Mouse (Mus musculus) adrenal gland, postnatal 0 days (tissue): ENCODE measurements around the gene Cldn4. TPM values are rescaled to one million over a fixed set of nuclear protein-coding genes. Genes with fewer than 3 reads are reported as not detected.

Experiments used
- polyA plus RNA-seq: library from polyadenylated mRNA; unstranded; fragments of >200 nt; fragmentation: Nextera tagmentation; extraction: Ambion mirVana; gene quantifications from 2 replicates; pipeline ENCODE4 v1.2.1, GENCODE M21; 2015

The Cldn4 gene
- polyA plus RNA-seq, result 0.74 and 1.8 TPM in 2 replicates

DNA sequence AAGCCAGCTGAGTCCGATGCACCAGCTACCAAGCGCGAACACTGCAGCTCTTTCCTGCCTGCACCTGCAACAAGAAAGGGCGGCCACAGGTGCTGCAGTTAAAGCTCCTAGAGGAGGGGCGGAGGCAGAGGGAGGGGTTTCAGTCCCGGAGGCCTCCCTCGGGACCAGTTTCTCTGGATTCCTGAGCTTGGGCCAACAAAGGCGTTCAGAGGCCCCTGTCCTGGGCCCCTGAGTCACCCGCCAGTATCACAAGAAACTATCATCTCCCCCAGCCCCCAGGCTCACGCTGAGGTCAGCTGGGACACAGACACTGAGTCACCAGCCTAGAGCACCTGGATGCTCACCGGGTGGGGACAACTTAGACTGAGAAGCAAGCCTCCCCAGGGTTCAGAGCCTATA is at the start of gene Cldn4:
TSS of gene Cldn4 (minus strand) at position 78 of the 399 bp plus-strand sequence.

DNA sequence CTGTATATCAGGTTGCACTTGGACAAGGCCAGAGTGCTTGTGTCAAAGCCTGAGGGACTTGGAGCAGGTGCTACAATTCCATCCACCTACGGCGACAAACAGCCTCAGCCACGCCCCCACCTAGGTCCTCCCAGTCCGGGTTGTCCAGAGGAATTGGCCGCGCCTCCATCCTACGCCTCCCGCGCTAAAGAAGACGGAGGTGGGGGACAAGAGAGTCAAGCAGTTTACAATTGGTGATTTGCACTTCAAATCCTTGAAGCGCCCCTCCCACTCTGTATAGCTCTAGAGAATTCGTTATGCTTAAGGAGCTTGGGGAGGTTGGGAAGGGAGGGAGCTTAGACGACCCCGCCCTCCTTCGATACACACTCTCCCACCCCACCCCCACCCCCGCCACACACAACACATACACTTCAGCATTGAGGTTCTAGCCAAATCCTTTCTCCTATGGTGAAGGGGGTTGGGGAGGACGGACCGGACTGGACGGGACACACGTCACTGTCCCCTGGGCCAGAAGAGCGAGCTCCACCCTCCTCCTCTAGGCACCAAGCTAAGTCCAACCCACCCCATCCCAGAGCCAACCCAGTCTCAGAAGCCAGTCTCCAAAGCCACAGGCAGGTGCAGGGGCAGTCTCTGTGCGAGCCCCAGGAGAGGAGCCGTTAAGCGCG is 39.0 kb upstream of the Cldn4 start, which contains the start of gene Cldn3:
TSS of gene Cldn3 (plus strand) at position 582 of the 665 bp plus-strand sequence.

DNA sequence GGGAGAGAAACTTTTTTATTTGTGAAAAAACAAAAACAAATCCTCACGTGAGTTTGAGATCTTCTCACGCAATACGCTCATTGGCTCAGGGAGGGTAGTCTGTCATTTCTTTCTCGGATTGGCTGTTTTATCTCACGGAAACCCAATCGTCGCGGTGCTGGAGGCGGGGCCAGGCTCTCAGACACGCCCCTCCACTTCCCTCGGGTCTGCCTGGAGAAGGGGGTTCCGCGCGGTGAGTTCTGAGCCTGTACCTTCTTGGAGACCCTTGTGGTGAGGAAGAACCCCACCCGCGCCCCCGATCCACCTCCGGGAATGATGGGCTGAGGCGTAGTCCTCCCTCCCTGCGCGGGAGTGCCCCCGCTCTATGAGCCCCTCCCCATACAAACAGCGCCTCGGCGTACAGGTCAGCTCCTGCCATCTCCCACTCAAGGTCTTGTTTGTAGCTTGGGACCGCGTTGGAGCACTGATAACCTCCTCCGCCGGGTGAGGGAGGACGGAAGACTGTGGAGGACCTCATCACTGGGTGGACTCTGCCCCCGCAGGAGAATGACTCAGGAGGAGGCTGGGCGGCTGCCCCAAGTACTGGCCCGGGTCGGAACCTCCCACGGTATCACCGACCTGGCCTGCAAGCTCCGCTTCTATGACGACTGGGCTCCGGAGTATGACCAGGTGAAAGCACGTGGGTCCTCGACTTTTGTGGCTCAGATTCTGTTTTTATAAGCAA is 14.4 kb downstream of the Cldn4 start, which contains the start of gene Mettl27:
TSS of gene Mettl27 (plus strand) at position 190 of the 724 bp plus-strand sequence.

DNA sequence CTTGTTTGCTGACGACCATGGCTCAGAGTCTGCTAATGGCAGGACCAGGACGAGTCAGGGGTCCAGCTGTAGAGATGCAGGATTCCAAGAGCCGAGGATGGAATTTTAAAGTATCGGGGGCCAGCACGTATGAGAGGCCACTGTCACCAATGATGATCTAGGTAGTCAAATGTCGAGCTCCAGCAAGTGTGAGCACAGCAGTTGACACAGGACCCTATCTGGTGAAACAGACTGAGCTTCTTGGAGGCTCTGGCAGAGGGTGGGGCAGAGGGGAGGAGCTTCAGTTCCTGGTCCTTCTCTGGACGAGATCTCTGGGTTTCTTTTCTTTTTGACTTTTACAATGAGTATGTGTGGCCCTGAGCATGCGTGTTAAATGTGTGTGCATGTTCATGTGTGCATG is 31.4 kb downstream of the Cldn4 start, which contains the start of gene Cldn13:
TSS of gene Cldn13 (minus strand) at position 216 of the 400 bp plus-strand sequence.

DNA sequence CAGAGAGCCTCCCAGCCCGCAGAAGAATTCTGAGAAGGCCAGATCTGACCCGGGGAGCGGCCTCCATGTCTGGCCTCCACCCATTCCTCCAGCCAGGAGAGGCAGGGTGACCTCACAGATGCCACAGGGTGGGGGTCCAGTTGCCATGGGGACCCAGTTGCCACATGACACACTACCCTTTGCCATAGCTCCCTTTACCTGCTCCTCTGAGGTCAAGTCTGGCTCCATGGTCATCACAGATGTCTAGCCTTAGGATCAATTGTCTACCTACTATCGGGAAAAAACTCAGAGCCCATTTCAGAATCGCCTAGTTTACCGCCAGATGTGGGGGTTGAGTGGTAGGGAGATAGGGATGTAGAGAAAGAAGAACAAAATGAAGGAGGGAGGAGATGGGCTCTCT is 40.1 kb downstream of the Cldn4 start, which contains the start of gene Tmem270:
TSS of gene Tmem270 (minus strand) at position 101 of the 400 bp plus-strand sequence.

Other genes with a start within 250 kb of the Cldn4 start
- gene Eln, start 199.6 kb downstream of the Cldn4 start, polyA plus RNA-seq, result 128 and 135 TPM in 2 replicates
- gene Tmem270, start 40.2 kb downstream of the Cldn4 start, polyA plus RNA-seq, result not detected in 2 replicates
- gene Cldn13, start 31.4 kb downstream of the Cldn4 start, polyA plus RNA-seq, result 5.6 and 17.2 TPM in 2 replicates
- gene Mettl27, start 14.6 kb downstream of the Cldn4 start, polyA plus RNA-seq, result 25.2 and 47.8 TPM in 2 replicates
- 9.2 and 9.9 TPM in 2 replicates for gene Cldn3, start 39.3 kb upstream of the Cldn4 start, polyA plus RNA-seq
- 50.6 and 73.8 TPM in 2 replicates for gene Abhd11, start 62.2 kb upstream of the Cldn4 start, polyA plus RNA-seq
- 16.5 and 23.9 TPM in 2 replicates for gene Stx1a, start 76.5 kb upstream of the Cldn4 start, polyA plus RNA-seq
- gene Dnajc30, start 117.3 kb upstream of the Cldn4 start, polyA plus RNA-seq, result 28.7 and 44.2 TPM in 2 replicates
- gene Bud23, start 118.0 kb upstream of the Cldn4 start, polyA plus RNA-seq, result 49.9 and 70.9 TPM in 2 replicates
- 9.5 and 14.7 TPM in 2 replicates for gene Vps37d, start 131.3 kb upstream of the Cldn4 start, polyA plus RNA-seq
- 3.0 and 7.7 TPM in 2 replicates for gene Mlxipl, start 143.0 kb upstream of the Cldn4 start, polyA plus RNA-seq
- gene Tbl2, start 202.7 kb upstream of the Cldn4 start, polyA plus RNA-seq, result 8.7 and 12.8 TPM in 2 replicates
- gene Bcl7b, start 221.3 kb upstream of the Cldn4 start, polyA plus RNA-seq, result 51.5 and 67.6 TPM in 2 replicates
- gene Baz1b, start 240.3 kb upstream of the Cldn4 start, polyA plus RNA-seq, result 13.8 and 15.8 TPM in 2 replicates